Mouse (Mus musculus): ENCODE data around the gene Gprc5b.

Gprc5b gene

GRCm38 (mm10) chr7:118989275-118989856, 5.6 kb downstream of the Gprc5b start:
- no peak for DNase-seq

DNA sequence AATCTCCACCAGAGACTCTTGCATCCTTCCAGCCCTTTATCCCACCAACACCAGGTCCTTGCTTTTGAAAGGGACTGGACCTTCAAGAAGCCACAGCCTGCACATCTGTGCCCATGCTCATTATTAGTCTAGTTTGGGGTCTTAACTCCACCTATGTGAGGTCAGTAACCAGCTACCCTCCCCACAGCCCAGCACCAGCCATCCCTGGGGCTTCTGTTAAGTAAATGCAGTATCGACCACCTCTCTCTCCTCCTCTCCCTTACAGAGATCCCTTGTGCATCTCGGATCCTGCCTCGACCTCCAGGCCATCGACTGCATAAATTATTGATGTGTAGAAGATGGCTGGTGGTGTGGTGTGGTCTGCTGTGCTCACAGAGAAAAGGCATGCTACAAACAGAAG, 8.6 kb downstream of the Gprc5b start:
- DNase-seq, result no peak

DNA sequence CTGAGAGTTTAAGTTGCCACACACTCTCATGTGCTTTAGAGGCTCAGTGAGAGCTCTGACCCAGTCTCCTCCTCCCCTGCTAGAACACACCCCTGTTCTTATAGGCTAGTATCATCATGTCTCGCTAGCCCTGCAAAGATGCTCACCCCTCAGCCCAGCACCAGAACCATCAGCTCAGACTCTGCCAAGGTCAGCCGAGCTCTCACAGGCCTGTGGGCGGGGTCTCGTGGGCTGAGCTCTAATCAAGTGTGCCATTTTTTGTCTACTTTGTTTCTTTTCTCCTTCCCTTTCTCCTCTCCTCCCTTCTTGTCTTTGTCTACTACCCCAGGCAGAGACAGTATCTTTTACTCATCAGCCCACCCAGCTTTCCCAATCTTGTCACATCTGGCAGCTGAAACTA, 9.2 kb downstream of the Gprc5b start:
- DNase-seq, result no peak

DNA sequence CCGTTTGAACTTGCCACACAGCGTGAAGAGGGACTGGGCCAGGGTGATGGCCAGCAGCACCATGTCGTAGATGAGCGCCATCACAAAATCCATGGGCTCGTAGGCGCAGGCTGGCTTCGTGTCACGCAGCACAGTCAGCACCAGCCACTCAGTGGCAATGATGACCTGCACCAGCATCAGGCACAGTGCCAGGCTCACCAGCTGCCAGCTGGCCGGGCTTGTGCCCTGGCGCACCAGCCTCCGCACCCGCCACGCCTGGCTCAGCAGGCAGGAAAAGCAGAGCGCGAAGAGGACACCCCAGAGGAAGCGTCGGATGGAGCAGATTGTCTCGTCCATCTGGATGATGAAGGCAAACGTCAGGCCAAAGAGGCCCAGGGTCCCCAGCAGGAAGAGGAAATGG, 11.1 kb downstream of the Gprc5b start:
- DNase-seq, result peak; percentile 70

- DNase-seq, result no peak
Measured at GRCm38 (mm10) chr7:118982586-118982985, 12.4 kb downstream of the Gprc5b start.

DNA sequence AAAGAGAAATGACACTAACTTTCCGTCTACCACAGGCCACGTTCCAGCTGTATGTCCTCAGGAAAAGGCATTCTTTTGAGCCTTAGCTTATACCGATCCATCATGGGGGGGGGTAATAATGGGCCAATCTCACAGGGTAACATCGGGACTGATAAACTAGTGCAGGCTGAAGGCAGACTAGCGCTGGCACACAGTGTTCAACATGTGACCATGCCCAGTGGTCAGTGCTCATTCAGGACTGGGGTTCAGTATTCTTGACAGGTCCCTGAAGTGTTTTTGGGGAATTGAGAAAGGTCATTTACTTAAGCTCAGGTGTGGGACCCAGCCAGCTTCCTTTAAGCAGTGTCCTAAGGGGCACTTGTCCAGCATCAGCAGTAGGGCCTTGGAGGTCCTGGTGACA, 13.2 kb downstream of the Gprc5b start:
- no peak for DNase-seq

- no peak for DNase-seq
Measured at GRCm38 (mm10) chr7:118981346-118981745, 13.7 kb downstream of the Gprc5b start.

DNA sequence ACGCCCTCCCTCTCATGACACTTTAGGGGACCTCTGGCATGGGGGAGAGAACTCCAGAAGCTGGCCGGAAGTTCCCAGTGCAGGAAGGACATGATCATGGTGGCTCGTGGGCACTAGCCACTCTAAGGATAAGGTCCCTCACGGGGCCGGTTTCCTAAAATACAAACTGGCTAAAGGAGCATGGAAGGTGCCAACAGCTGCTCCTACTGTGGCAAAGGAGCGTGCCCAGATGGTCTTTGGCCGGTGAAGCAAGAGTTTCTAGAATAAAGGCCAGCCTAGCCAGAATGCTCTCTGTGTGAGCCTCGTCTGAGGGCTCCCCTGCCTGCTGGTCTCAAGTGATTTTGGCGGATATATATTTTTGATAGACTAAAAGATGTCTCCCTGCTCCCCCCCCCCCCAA, 15.3 kb downstream of the Gprc5b start:
- DNase-seq, result no peak

DNA sequence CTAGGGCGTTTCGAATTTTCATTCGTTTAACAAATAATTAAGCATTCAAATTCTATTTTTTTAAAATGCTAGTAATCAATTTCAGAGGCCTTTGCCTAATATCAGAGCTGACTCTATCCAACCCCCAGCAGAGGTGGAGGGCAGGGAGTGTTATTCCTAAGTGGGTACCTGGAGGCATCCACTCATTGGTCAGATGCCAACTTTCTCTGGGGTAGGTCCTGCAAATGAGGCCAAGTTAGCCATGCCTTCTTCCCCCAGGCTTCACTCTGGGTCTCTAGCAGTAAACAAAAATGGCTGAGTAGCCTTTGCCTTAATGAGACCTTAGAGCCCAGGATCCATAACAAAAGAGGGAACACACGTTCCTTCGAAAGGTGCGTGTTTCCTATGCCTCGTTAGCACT, 15.9 kb downstream of the Gprc5b start:
- no peak for DNase-seq

DNA sequence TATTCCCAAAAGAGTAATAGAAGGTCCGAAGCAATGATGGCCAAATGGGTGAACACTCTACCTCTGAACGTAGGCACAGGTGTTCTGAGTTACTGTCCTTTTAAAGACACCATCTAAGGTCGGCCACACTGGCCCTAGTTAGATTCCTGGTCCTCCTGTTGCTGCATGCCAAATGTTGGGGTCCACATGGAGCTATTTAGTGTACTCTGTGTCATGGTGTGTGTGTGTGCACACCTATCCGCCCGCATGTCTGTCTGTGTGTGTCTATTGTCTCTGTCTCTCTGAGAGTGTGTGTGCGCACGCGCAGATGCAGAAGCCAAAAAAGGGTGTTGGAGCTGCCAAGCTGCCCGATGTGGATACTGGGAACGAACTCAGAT, 17.9 kb downstream of the Gprc5b start:
- no peak for DNase-seq

- DNase-seq, result peak; percentile 47
Measured at GRCm38 (mm10) chr7:118976414-118977166, 18.4 kb downstream of the Gprc5b start.

GRCm38 (mm10) chr7:118975837-118976236, 19.2 kb downstream of the Gprc5b start:
- no peak for DNase-seq

GRCm38 (mm10) chr7:118973377-118973776, 21.6 kb downstream of the Gprc5b start:
- no peak for DNase-seq

DNA sequence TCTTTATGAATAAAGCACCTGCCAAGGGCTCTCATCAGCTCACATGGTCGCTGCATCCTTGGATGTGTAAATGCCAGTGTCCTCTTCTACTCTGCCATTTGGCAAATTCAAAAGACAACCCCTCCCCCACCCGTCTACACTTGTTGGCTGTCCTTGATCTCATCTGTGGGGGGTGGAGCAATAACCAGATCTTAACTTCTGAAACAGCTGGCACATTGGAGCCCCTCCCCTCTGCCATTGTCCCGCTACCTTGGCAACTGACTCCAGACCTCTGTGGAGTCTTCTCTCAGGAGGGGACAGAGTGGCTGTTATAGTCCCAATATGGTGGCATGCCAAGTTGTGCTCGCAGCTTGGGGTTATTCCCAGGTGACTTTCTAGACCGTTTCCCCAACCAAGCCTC, 22.7 kb downstream of the Gprc5b start:
- DNase-seq, result no peak

DNA sequence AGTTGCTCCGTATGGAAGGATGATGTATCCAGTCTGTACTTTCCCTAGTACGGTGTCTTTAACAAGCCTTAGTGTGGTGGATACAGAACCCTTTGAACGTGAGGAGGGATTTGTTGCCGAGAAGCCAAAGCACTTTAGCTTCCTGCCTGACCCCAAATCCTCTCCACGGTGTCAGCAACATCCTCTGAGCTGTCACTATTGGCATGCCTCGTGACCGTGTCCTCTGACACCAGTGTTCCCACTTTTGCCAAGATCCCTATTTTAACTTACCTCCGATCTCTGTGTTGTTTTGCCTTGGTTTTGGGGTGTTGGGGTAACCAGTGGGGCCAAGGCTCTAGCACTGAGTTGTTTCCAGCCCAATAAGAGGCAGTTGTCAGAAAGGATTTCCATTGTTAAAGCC, 23.5 kb downstream of the Gprc5b start:
- DNase-seq, result no peak

DNA sequence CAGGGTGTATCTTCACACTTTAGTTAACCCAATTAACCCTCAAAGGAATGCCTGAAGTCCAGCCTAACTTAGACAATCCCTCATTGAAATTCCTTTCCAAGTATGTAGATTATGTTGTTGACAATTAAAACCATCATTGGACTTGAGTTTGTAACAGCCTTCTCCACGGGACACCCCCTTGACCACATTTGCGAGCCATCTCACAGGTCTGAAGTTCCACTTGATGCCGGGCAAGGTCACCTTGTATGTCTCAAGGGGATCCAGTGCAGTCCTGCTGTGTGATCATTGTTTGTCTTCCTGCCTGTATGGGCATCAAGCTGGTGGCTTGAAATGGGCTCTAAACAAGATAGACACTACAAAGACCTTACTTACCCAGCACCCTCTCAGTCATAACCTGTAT, 26.1 kb downstream of the Gprc5b start:
- no peak for DNase-seq

DNA sequence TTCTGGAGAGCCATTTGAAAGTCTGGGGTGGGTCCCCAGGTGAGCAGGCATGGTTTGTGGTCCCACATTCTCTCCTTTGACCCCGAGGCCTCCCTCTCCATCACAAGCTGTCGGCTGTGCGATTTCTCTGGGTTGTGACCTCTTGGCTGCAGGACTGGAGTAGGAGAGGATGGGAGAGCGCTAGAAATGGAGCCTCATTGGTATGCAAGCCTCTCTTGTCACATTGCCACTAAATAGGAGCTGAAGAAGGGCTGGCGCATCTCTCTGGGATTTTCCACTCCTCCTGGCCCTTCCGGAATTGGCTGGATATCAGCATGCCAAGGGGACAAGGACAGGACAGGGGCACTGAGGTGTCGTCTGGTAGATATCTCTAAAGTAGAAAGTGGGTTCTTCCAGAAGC, 29.8 kb downstream of the Gprc5b start:
- no peak for DNase-seq

DNA sequence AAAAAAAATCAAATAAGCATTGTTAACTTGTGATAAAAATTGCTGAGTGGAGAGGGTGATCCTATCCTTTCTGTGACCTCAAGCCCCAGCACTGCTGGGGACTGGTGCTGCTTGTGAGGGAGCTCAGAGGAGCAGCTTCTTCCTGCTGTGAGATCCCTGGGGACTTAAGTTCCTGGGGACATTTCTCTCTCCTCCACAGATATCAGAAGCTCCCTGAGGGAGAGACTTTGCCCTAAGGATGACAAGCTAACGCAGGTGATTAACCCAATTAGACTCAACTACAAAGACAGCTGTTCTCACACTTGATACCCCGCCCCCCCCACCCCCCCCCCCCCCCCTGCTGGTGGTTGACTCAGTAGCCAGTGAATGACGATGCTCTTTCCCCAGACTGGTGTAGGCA, 30.2 kb downstream of the Gprc5b start:
- no peak for DNase-seq

GRCm38 (mm10) chr7:118959209-118959608, 35.8 kb downstream of the Gprc5b start:
- no peak for DNase-seq

GRCm38 (mm10) chr7:118956616-118957246, 38.3 kb downstream of the Gprc5b start:
- DNase-seq, result no peak

DNA sequence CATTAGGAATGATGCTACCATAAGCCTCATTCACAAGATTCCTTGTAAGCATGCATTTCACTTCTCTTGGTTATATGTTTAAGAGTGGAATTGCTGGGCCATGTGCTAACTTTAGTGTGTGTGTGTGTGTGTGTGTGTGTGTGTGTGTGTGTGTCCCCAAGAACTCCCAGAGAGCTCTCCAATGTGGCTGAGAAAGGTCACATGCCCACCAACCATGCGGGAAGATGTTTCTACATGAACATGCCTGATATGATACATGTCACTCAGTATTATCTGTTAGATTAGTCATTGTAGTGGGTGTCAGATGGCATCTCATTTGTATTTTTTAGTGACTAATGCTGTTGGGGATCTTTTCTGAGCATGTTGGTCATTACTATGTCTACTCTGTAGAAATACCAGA, 40.0 kb downstream of the Gprc5b start:
- DNase-seq, result no peak

DNA sequence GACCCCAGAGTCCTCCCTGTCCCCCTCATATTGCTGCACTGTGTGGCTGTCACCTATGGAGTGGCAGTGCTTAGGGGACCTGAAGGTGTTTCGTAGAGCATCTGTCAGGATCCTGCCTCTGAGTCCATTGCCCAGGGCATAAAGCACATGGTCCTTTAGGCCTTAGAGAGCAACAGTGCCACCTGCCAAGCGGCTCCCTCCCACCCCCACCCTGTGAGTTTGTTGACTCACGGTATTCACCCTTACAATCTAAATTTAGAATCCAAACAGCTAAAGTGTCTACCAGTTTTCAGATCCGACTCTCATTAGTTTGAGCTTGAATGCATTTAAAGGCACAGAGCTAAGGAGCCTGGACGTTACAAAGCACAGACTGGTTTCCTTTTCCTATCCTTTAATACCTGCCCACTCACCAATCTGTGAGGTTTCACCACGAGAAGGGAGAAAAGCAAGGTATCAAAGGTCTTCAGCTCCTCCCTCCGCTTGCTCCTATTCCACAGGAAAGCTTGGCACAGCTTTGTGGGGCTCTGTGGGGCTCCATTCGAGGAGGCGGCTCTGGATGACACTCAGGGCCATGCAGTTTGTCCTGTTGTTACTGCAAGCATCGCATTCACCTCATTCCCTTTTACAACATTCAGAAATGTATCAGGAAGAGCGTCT, 41.3 kb downstream of the Gprc5b start:
- no peak for DNase-seq

- DNase-seq, result no peak
Measured at GRCm38 (mm10) chr7:118949749-118950148, 45.3 kb downstream of the Gprc5b start.

DNA sequence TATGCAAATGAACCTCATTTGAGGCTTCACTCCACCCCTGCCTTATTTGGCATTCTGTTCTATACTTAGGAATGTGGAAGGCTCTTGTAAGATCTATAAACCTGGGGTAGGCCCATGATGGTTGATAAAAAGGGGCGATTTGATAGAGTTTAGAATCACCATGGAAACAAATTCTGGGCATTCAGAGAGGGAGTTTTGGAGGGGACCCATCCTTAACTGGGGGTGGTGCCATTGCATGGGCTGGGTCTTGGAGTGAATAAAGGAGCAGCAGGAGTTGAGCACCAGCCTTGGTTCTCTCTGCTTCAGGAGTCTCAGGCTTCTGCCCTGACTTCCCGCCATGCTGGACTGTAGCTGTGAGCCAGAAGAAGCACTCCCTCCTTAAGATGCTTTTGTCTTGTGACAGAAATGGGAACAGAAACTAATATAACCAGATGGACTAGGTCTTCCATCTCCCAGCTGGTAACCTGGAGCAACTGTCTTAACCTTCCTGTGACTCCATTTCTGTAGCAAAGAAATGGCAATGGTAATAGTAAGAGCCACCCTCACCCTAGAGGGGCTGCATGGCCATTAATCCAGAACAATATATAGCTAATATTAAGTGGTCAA, 46.2 kb downstream of the Gprc5b start:
- no peak for DNase-seq
